Mouse (Mus musculus) liver, embryonic 11.5 days (tissue): Measurements from ENCODE around the gene Prmt9. TPM values are rescaled to one million over a fixed set of nuclear protein-coding genes. Genes with fewer than 3 reads are reported as not detected.

Source experiments
- polyA plus RNA-seq: library from polyadenylated mRNA; unstranded; fragments of >200 nt; fragmentation: Nextera tagmentation; extraction: Ambion mirVana; gene quantifications from 2 replicates; pipeline ENCODE4 v1.2.1, GENCODE M21; 2014

Gene Prmt9
- polyA plus RNA-seq, 1 experiment from 2014 or later = 17.0 TPM

Other genes starting within 250 kb of the Prmt9 start
- gene Arhgap10, start 31.4 kb upstream of the Prmt9 start, polyA plus RNA-seq = 20.1 and 20.2 TPM in 2 replicates
- gene Tmem184c, start 61.3 kb downstream of the Prmt9 start, polyA plus RNA-seq = 15.6 and 18.3 TPM in 2 replicates
- 8.1 and 11.8 TPM in 2 replicates for gene Ednra, start 175.1 kb downstream of the Prmt9 start, polyA plus RNA-seq